In the genomic region with DNA sequence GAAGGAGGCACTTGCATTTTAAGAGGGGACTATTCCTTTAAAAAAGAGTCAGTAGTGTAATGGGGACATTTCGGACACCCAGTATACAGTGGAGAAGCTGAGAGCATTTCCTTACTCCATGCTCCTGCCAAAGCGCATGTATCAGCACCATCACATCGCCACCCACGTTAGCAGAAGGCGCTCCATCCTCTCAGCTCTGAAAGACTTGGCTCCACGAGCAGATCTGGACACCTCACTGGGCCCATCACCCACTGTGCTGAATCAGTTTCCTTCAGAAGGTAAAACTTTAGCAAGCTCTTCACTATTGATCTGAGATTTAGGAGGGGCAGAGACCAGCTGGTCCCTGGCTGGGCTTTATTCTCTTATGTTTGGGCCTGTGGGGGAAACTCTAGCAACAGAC, we compare ENCODE assay signal across 15 mouse cellular contexts.
DNase-seq lines count a peak whose midpoint lies in the region; ATAC-seq lines count a peak whose summit lies in the region.
"Had no signal": no experiment of that assay in that cellular context is flagged by ENCODE, and none has a peak within 500 bp of the region (broad histone marks: within the 10 kb centered on the region; RNA-seq: fewer than 3 reads in every experiment).

No protein-coding gene starts in this region.

- peak; percentile 66 for DNase-seq in heart, adult 11 months
- no peak for DNase-seq in heart, postnatal 14 days
- peak; percentile 55 to 64 for DNase-seq in layer of hippocampus, adult 8-10 months (ENCODE audit: low spot score in 2 of 2)
- DNase-seq in left cerebral cortex, postnatal 10 days (ENCODE audit: extremely low spot score in 1 of 2, low spot score in 2 of 2) = peak; percentile 29
- DNase-seq in right cerebral cortex, postnatal 25 days = peak; percentile 65
- DNase-seq in lung, postnatal 10 days = no peak
- DNase-seq: adrenal gland, adult 2 months; cerebellum, adult 8-10 months; heart, postnatal 10 days; thymus, adult 18-20 months; thymus, postnatal 4 days had no signal

- intact Hi-C loops in heart, postnatal 14 days (cut with DNase I) = no loop called here
- intact Hi-C loops in left cerebral cortex, postnatal 10 days (cut with DNase I) = no loop called here

- no peak for ATAC-seq in inflammation-experienced regulatory T-cells, adult 6 months
- ATAC-seq in erythroid progenitor cell, adult 5-6 weeks (replicated peaks; ENCODE audit: low FRiP score, poor library complexity, severe bottlenecking) = no peak
- ATAC-seq: forebrain, embryonic 15.5 days; intestine, embryonic 16.5 days had no signal

Comparison
In these comparisons a context has a peak if more than half of its experiments do, and no peak if none do; other contexts are left out.
1. DNase-seq: peak in heart, adult 11 months (single experiment), layer of hippocampus, adult 8-10 months (2 of 2), left cerebral cortex, postnatal 10 days (2 of 2) and right cerebral cortex, postnatal 25 days (single experiment); none in heart, postnatal 14 days (0 of 2) and lung, postnatal 10 days (single experiment).